Mouse (Mus musculus) C2C12 (cell line): ENCODE measurements around the gene Batf3.

Source experiments
- CEBPB ChIP-seq: IDR thresholded peaks from one replicate; pipeline ENCODE4 v1.6.1; 2011; ENCODE audit warnings: low read depth, mild to moderate bottlenecking, control low read depth, moderate library complexity
- CTCF ChIP-seq: IDR thresholded peaks from one replicate; pipeline ENCODE4 v1.5.1; 2011; ENCODE audit not compliant: control insufficient read depth, insufficient read depth, insufficient read length
- FOSL1 ChIP-seq: IDR thresholded peaks from one replicate; pipeline ENCODE4 v1.8.0; 2011; ENCODE audit warnings: mild to moderate bottlenecking, low read length; ENCODE audit not compliant: poor library complexity, insufficient read depth, severe bottlenecking
- MAX ChIP-seq: IDR thresholded peaks from one replicate; pipeline ENCODE4 v1.6.1; 2011; ENCODE audit warnings: mild to moderate bottlenecking, control low read depth
- MYOD1 ChIP-seq: IDR thresholded peaks from one replicate; pipeline ENCODE4 v1.6.1; 2011; ENCODE audit warnings: low read depth; ENCODE audit not compliant: control insufficient read depth, insufficient read length
- MYOG ChIP-seq: IDR thresholded peaks from one replicate; pipeline ENCODE4 v1.6.1; 2011; ENCODE audit not compliant: control insufficient read depth, insufficient read length; ENCODE audit errors: extremely low read depth
- USF1 ChIP-seq: IDR thresholded peaks from one replicate; pipeline ENCODE4 v1.6.1; 2011; ENCODE audit warnings: low read depth, mild to moderate bottlenecking, control low read depth, moderate library complexity

GRCm38 (mm10) chr1:191092050-191092449, 5.6 kb upstream of the Batf3 start:
- TF ChIP-seq CTCF = no peak
- TF ChIP-seq CEBPB = no peak
- TF ChIP-seq MAX = no peak
- no peak for TF ChIP-seq USF1
- no peak for TF ChIP-seq FOSL1
- no peak for TF ChIP-seq MYOG
- no peak for TF ChIP-seq MYOD1
